Mouse (Mus musculus): ENCODE measurements at regions not wholly inside any gene's neighbourhood (a gene's known extent, or its start where the extent isn't known, plus 50 kb on each side); places are given as distances from the start of the nearest gene placed in this dataset.

DNA sequence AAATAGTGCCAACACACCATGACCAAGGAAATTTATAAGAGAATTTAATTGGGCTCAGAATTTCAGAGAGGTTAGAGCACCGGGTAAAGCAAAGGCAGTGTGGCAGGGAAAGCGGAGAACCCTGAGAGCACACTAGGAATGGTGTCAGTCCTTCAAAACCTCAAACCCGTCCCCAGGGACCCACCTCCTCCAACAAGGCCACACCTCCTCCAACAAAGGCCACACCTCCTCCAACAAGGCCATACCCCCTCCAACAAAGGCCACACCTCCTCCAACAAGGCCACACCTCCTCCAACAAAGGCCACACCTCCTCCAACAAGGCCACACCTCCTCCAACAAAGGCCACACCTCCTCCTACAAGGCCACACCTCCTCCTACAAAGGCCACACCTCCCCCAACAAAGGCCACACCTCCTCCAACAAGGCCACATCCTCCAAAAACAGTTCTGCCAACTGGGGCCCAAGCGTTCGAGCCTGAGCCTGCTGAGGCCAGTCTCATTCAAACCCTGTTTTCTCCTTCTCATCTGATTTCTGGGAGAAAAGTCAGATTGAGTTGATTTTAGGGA, 109.8 kb upstream of the Zfp217 start:
- no peak for DNase-seq

GRCm38 (mm10) chr2:170255997-170256396, 108.1 kb upstream of the Zfp217 start:
- no peak for DNase-seq

- DNase-seq, result no peak
Observed at GRCm38 (mm10) chr2:170255533-170255932, 107.6 kb upstream of the Zfp217 start.

GRCm38 (mm10) chr2:170253681-170254440, 106.0 kb upstream of the Zfp217 start:
- no peak for DNase-seq

- DNase-seq, result no peak
Observed at GRCm38 (mm10) chr2:170252255-170253034, 104.5 kb upstream of the Zfp217 start.

- no peak for DNase-seq
Observed at GRCm38 (mm10) chr2:170250680-170251079, 102.8 kb upstream of the Zfp217 start.

DNA sequence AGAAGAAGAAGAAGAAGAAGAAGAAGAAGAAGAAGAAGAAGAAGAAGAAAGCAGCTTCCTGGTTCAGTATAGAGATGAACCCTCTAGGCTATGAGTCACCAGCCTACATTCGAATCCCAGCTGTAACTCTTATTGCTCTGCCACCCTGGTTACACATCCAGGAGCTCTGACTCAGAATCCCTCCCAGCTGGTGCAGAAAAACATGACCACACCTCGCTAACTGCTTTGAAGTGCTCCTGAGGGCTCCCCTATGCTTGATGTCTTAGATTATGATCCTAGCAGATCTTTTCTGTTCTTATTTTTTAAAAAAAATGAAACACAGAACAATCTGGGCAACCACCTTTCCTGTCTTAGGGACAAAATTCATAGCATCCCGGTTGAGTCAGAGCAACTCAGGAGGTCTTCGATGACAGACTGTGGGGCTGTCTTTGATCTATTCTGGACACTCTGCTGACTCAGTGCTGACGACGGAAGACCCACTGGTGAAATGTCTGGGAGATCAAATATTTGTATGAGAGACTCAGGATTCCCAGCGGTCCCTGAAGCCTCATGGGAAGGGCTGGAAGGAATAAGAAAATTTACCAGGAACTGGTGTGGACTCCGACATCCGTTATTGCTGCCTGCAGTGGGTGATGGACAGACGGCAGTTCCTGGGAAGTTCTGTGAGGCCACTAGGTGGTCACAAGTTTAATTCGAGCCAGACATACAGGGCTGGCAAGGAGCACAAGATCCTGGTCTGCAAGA, 100.0 kb upstream of the Zfp217 start:
- DNase-seq, result no peak

DNA sequence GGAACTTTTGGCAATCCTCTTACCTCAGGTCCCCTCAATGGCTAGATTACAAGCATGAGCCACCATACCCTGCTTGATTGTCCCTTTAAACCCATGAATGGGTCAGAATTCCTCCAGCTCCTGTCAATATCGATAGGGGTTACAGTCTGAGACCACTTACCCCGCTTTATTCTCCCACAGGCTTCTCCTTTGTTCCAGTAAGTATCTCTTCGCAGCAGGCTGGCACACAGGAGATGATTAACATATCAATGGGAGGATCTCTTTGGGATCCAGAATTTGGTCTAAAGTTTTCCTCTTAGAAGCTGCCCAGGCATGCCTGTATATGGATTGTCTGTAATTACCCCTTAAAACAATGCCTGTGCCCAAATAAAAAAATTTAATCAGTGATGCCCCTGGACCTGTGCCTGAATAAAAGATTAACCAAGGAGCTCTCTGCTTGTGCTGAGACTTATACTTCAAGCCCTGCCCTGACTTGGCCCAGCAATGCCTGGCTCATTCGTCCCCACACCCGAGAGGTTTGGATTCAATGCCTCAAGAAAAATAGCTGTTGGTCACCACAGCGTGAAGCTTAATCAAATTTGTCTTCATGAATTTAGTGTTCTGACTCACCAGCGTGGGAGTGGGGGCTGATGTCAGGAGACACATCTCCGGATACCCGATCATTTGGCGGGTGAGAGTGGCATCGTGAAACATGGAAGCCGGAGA, 97.9 kb upstream of the Zfp217 start:
- DNase-seq, result no peak

DNA sequence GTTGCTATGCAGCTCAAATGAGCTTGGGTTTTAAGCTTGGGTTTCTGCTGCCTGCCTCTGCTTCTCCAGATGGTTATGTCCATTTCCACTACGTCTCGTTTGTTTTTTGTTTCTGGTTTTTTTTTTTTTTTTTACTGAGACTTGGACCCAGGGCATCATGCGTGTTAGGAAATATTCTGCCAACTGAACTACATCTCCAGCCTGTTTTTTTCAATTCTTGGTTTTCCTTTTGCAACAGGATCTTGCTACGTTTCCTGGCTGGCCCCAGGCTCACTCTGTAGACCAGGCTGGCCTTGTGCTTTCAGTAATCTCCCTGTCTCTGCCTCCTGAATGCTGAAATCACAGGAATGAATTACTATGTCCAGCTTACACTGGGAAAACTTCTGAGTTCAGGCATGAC, 96.2 kb upstream of the Zfp217 start:
- DNase-seq, result no peak

- peak in 1 of 2 experiments; percentile 11 for DNase-seq
Observed at GRCm38 (mm10) chr2:170237959-170238358, 90.1 kb upstream of the Zfp217 start.

DNA sequence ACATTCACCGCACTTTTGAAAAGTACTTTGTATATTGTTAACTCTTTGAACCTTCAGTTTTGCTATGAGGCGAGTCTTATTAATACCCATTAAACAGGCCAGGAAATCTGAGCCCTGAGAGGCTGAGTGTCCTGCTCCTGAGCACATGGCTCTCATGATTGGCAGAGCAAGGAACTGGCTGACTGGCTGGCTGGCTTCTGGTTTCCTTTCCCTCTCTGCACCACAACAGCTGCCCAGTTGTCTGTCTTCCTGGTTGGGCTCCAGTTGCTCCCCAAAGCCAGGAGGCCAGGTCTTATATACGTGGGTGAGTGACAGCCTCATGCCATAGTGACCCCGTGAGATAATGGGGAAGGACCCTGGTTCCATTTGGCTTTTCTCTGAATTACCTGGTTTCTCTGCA, 85.5 kb upstream of the Zfp217 start:
- DNase-seq, result no peak

GRCm38 (mm10) chr2:170229461-170230080, 81.7 kb upstream of the Zfp217 start:
- DNase-seq, result no peak

DNA sequence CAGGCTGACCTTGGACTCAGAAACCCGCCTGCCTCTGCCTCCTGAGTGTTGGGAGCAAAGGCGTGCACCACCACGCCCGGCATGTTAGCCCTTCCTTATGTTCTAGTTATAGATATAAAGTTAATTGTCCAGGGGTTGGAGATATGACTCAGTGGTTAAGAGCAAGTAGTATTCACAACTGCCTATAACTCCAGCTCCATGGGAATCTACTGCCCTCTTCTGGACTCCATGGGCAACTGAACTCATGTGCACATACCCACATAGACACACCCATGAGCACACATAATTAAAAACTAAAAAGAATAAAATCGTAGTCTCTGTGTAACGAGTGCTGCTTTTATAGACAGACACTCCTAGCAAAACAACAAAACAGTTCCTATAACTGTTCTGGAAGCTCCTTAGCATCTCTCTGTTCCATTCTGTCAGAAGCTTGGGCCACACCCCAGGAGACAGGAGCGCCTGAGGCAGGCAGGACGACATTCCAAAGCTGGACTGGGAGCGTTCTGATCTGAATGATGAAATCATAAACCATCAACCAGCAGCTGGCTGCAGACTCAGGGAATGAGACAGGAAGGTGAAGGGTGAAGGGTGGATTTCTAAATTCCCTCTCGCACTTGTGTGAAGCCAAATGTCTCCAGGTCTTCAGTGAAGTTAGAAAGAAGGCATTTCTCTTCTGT, 80.6 kb upstream of the Zfp217 start:
- DNase-seq, result no peak

DNA sequence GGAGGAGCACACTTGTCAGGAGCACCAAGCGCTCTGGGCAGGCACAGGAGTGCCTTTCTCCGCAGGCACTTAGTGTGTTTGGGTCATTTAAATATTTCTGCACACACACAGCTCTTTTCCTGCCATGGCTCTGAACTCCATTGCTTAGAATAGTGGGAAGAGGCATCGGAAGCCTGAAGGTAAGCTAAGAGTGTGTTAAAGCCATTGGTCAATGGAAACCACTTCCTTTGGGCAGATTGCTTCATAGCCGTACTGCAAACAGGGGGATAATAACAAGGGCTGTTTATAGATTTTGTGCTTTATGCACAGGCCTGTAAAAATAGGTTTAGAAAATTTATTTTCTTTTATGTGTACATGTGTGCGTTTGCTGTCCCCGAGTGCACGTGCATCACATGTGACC, 76.0 kb upstream of the Zfp217 start:
- no peak for DNase-seq

DNA sequence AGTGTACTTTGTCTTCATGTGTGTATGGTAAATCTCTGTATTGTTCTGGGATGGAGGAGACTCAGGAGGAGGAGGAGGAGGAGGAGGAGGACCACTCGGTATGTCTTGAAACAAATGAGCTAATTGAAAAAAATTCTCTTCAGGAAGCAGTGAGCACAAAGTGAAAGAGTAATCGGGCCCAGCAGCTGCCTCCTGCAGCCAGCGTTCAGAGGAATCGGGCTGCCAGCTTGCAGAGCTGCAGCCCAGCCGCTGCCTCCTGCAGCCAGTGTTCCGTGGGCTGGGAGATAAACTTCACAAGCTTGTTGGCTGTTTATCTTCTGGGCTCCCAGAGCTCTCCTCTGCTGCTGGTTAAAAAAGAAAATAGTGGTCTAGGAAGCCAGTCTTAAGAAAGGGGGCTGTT, 74.9 kb upstream of the Zfp217 start:
- DNase-seq, result no peak

DNA sequence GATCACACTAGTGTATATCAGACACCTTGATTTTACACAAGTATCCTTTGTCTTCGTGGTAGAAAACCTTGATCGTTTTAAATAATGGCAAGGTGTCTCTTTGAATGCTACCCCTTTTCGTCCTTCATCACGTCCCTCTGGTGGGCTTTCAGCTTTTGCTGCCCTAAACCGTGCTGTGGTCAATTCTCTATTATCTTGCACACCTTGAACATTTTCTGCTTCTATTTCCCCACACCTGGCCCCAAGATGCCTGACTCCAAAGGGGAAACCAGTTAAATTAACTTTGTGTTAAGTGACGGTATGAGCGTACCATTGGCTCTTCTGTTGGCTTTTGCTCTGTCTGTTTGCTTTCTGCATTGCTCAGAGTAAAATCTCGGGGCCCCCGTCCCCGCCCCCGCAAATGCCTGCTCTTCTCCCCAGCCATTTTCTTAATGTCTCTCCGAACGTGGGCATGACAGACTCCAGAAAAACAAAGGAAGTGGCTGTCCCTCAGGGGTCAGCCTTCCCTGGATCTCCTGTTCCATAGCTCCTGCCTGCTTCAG, 74.2 kb upstream of the Zfp217 start:
- DNase-seq, result no peak

GRCm38 (mm10) chr2:170220871-170221369, 73.0 kb upstream of the Zfp217 start:
- no peak for DNase-seq

DNA sequence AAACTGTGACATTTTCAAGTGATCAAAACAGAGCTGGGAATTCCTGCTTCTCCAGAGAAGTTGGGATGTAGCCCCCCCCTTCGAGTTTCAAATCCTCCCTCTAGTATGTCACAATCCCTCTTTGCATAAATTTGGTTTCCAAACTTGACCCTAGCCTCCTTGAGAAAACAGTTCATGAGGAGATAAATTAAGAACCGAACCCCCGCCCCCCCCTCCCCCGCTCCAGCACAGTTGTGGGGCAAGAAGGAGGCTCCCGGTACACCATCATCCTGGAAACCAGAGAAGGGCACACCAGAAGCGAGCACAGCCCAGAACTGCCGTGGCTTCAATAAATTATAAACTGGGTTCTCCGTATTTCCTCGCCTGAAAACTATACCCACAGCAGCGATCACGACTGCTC, 72.5 kb upstream of the Zfp217 start:
- DNase-seq, result no peak

- no peak for DNase-seq
Observed at GRCm38 (mm10) chr2:170219611-170220401, 71.9 kb upstream of the Zfp217 start.

DNA sequence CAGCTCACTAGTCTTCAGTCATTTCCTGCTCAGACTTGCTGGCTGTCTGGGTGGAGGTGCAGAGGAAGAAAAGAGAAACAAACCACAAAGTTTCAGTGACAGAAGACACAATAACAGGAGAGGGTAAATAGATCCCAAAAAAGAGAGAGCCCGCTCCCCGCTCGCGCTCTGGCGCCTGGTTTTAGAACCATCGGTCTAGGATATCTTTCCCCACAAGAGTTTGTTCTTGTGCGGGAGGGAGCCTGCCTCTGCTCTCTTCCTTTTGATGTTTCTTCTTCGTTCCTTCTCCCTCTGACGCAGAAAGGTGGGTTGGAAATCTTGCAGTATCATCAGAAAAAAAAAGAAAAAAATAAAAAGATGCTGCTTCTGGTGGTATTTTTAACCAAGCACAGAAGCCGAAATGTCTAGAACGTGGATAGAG, 71.3 kb upstream of the Zfp217 start:
- DNase-seq, result no peak

Measured in cerebellum, postnatal 25 days (tissue).